Mouse (Mus musculus) adrenal gland (tissue): Measurements from ENCODE around the gene Trim14.
"Not testable (repeated sequence)": the region's sequence is repeated elsewhere in the genome, so short reads cannot be mapped to it uniquely, and the experiment has no call there.

ENCODE experiments used
- intact Hi-C: fragments of 180-260 bp; cut with DNase I; formaldehyde crosslinking; loops from one replicate; pipeline ENCODE4 v1.15.1; 2025
- long read RNA-seq, 2 experiments: library from polyadenylated mRNA; unstranded; transcript quantifications; one replicate each; pipeline ENCODE4 v2.0.0; 2020; ENCODE audit warnings: borderline replicate concordance in 1 of 2; ENCODE audit not compliant: insufficient replicate concordance in 1 of 2

Trim14 gene
- long read RNA-seq, experiment 1, partial matches to known transcripts: 0 of 7 reads
- long read RNA-seq, experiment 1, other reads (novel, unspliced or antisense): 5 of 7 reads
- long read RNA-seq, experiment 2, partial matches to known transcripts: 0 of 5 reads
- long read RNA-seq, experiment 2, other reads (novel, unspliced or antisense): 2 of 5 reads

- intact Hi-C loops: no loop called here
Measured at GRCm38 (mm10) chr4:46535840-46536361, at the start of gene Trim14. Gene Trim14, minus strand, starts transcription at chr4:46536141.

- intact Hi-C loops: loop anchor here (1.0 kb wide), 1 partner anchor 11 kb away; no protein-coding TSS in a partner anchor
Measured at GRCm38 (mm10) chr4:46585041-46585810, 49.3 kb upstream of the Trim14 start.

DNA sequence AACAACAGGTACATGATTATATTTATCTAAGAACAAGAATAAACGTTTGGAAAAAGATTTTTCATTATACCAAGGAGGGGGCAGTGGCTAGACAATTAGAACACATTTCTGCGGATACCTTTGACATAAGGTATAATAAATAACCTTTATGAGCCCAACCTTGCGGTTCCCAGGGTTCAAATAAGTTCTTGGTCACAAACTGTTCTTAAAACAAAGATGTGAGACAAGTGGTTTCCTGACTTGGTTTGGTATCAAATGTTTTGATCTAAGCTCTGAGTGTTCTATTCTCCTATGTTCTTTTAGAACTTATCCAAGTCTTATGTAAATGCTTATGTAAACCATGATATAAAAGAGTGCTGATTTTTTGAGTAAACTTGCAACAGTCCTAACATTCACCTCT is 48.6 kb upstream of the Trim14 start:
- intact Hi-C loops: not testable (repeated sequence)

DNA sequence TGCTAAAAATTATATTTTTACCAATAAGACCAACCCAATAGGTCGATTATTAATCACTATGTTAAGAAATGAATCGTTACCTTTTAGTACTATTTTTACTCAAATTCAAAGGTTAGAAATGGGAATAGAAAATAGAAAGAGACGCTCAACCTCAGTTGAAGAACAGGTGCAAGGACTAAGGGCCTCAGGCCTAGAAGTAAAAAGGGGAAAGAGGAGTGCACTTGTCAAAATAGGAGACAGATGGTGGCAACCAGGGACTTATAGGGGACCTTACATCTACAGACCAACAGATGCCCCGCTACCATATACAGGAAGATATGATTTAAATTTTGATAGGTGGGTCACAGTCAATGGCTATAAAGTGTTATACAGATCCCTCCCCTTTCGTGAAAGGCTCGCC is 48.1 kb upstream of the Trim14 start:
- intact Hi-C loops: not testable (repeated sequence)

- intact Hi-C loops: not testable (repeated sequence)
Measured at GRCm38 (mm10) chr4:46582024-46582423, 46.1 kb upstream of the Trim14 start.

GRCm38 (mm10) chr4:46581577-46581976 is 45.6 kb upstream of the Trim14 start:
- intact Hi-C loops: not testable (repeated sequence)

GRCm38 (mm10) chr4:46580799-46581243 is 44.9 kb upstream of the Trim14 start:
- intact Hi-C loops: not testable (repeated sequence)

- intact Hi-C loops: not testable (repeated sequence)
Measured at GRCm38 (mm10) chr4:46578796-46579346, 42.9 kb upstream of the Trim14 start.

GRCm38 (mm10) chr4:46578228-46578627 is 42.3 kb upstream of the Trim14 start:
- intact Hi-C loops: no loop called here

GRCm38 (mm10) chr4:46575509-46576284 is 39.8 kb upstream of the Trim14 start:
- intact Hi-C loops: not testable (repeated sequence)

DNA sequence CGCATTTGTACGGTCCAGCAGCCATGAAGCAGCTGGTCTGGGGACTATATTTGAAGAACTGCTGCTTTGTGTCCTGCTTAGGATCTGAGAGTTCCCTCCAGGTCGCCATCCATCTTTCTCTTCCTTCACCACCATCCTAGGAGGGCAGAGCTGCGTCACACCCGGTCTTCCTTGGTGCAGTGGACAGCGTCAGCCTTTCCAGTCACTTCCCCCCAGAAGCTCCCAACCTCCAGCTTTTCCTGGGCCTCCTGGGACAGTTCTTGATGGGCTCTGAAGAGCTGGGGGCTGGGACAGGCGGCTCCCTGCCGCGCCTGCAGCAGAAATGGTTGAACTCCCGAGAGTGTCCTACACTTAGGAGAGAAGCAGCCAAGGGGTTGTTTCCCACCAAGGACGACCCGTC is 38.9 kb upstream of the Trim14 start:
- intact Hi-C loops: loop anchor here (1.0 kb wide), 1 partner anchor 10 kb away; no protein-coding TSS in a partner anchor

- intact Hi-C loops: loop anchor here (1.0 kb wide), 1 partner anchor 11 kb away; no protein-coding TSS in a partner anchor
Measured at GRCm38 (mm10) chr4:46574024-46574753, 38.2 kb upstream of the Trim14 start.

DNA sequence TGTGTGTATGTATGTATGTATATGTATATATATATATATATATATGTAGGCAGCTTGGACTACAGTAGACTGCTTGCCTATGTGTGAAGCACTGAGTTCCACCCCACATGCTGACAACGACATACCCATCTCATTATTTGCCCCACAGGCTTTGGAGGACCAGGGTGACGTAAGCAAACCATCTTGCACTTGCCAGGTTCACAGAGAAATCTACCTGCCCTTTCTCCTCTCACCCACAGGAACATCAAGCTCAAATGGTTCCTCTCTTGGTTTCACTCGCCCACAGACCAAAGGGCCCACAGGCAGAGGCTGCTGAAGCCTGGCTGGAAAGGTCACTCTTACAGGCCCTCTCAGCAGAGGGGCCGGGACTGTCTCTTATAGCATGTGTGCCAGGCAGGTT is 36.7 kb upstream of the Trim14 start:
- intact Hi-C loops: no loop called here

DNA sequence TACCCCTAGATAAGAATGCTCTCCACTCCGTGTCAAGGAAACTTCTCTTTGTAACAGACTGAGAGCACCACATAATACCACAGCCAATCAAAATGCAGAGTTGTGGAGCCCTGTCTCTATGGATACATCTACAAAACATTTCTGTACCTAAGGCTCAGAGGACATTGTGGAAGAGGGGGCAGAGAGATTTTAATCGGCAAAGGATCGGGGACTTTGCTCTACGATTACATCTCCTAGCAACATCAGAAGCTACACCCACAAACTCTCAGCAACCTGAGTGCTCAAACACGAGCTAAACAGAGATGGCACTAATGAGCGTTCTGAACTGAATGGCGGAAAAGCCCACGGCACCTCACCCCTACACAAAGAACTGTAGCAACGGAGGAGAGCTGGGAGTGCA is 35.8 kb upstream of the Trim14 start:
- intact Hi-C loops: no loop called here

DNA sequence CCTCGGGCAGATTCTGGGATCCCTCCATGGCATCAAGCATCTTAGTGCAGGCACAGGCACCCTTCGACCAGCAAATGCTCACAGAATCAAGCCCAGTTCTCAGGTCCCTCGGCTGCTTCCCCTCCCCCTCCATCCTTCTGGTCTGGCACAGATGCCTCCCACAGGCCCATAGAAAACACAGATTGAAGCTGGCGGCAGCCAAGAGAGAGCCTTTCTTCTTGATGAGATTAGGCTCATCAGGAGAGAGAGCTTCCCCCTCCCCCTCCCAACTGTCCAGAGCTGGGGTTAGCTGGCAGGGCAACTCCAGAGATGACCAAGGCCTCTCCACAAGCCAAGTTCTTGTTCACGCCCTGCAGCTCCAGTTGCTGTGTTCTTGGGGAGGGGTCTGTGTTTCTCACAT is 33.7 kb upstream of the Trim14 start:
- intact Hi-C loops: no loop called here

DNA sequence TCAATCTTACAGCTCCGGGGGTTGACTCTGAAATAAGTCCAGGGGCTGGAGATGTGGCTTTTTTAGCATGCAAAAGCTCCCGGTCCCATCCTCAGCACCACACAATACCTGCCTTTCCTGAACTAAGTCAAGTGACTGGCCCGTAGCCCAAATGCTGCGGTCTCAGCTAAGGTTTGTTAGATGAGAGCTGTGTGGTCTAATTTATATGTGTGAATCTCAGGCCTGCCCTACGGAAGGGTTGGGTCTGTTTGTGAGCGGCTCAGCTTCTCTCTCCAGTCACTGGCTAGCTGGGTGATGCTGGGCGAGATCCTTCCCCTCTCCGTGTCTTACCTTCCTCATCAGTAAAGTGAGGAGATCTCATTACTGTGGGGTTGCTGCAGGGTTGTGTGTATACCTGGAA is 32.2 kb upstream of the Trim14 start:
- intact Hi-C loops: no loop called here

DNA sequence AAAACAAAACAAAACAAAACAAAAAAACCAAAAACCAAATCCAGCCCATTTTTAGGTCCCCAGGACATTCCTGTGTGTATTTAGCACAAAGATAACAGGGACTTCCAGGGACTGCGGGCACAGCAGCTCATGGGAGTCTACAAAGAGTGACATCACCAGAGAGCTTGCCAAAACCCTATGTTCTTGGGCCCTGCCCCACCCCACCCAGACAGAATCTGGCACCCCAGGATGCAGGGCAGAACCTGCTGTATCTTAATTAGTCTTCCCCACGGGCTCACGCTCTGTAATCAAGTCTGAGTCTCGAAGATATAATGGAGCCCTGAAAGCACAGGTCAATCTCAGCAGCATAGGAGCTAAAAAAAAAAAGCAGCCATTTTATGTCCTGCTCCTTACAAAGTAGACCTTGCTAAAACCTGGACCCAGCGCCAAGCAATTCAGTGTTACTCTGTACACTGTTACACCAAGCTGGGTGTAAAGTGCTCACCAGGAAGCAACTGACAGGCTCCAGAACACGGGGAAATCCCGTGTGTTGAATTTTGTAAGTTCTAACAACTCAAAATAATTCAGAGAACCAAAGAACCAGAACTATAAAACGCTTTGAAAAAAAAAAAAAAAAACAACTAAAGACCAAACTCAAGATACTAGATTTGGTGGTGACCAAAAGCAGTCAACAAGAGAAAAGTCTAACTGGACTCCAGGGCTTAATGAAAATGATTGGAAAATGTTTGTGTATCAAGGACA is 31.2 kb upstream of the Trim14 start:
- intact Hi-C loops: no loop called here

- intact Hi-C loops: no loop called here
Measured at GRCm38 (mm10) chr4:46565393-46565955, 29.5 kb upstream of the Trim14 start.

DNA sequence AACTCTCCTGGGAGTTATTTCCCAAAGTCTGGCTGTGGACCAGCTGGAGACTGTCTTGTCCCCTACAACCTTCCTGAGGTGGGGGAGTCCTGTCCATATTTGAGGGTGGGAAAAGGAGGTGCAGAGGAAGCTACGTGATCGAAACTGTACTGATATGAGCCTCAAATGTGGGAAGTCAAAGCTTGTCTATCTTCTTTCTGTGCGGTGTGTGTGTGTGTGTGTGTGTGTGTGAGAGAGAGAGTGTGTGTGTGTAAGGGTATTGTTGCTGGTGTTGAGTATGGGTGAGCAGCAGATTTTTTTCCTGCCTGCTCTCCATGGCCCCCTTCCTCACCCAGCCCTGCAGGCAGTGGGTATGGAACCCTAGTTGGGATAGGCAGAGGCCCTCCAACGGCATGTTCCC is 28.3 kb upstream of the Trim14 start:
- intact Hi-C loops: no loop called here

GRCm38 (mm10) chr4:46563847-46564246 is 27.9 kb upstream of the Trim14 start:
- intact Hi-C loops: no loop called here
